Mouse (Mus musculus): ENCODE results near the gene Gm3317. TPM values are rescaled to one million over a fixed set of nuclear protein-coding genes. Genes with fewer than 3 reads are reported as not detected.
"Not testable (repeated sequence)": the region's sequence is repeated elsewhere in the genome, so short reads cannot be mapped to it uniquely, and the experiment has no call there.

The Gm3317 gene
- not detected in 2 replicates for polyA plus RNA-seq (2015; fragmentation: Nextera tagmentation; extraction: Ambion mirVana)

- H3K4me3 ChIP-seq (ENCODE audit: low read depth, low read length); H3K4me2 ChIP-seq (replicated peaks; ENCODE audit: low read depth); ATAC-seq; H3K9ac ChIP-seq (ENCODE audit: low read depth, low read length); H3K27ac ChIP-seq (ENCODE audit: low read depth, low read length); H3K27me3 ChIP-seq (replicated peaks; ENCODE audit: control insufficient read depth, insufficient read depth, low read length); H3K9me3 ChIP-seq (ENCODE audit: control insufficient read depth); H3K4me1 ChIP-seq (replicated peaks; ENCODE audit: control insufficient read depth, insufficient read depth, low read length); H3K36me3 ChIP-seq (ENCODE audit: control insufficient read depth, insufficient read depth): not testable (repeated sequence)
- WGBS = no CpG with 5 or more reads among the region's 1 CpGs
Measured at GRCm38 (mm10) chr14:5164235-5164634, at the start of gene Gm3317. TSS of gene Gm3317 (plus strand) at chr14:5164535.

- not testable (repeated sequence) for H3K27ac ChIP-seq (ENCODE audit: low read depth, low read length); H3K4me1 ChIP-seq (replicated peaks; ENCODE audit: control insufficient read depth, insufficient read depth, low read length); ATAC-seq; H3K9me3 ChIP-seq (ENCODE audit: control insufficient read depth); H3K27me3 ChIP-seq (replicated peaks; ENCODE audit: control insufficient read depth, insufficient read depth, low read length); H3K9ac ChIP-seq (ENCODE audit: low read depth, low read length); H3K4me3 ChIP-seq (ENCODE audit: low read depth, low read length); H3K4me2 ChIP-seq (replicated peaks; ENCODE audit: low read depth); H3K36me3 ChIP-seq (ENCODE audit: control insufficient read depth, insufficient read depth)
- WGBS = 57% methylated on average over 1 of the region's 2 CpGs
Measured at GRCm38 (mm10) chr14:5131219-5131618, 33.1 kb upstream of the Gm3317 start, which contains the start of gene Gm8279. TSS of gene Gm8279 (plus strand) at chr14:5131519.

- WGBS = no CpG with 5 or more reads among the region's 3 CpGs
- H3K4me1 ChIP-seq (replicated peaks; ENCODE audit: control insufficient read depth, insufficient read depth, low read length); H3K36me3 ChIP-seq (ENCODE audit: control insufficient read depth, insufficient read depth); H3K27ac ChIP-seq (ENCODE audit: low read depth, low read length); H3K9ac ChIP-seq (ENCODE audit: low read depth, low read length); ATAC-seq; H3K4me3 ChIP-seq (ENCODE audit: low read depth, low read length); H3K27me3 ChIP-seq (replicated peaks; ENCODE audit: control insufficient read depth, insufficient read depth, low read length); H3K9me3 ChIP-seq (ENCODE audit: control insufficient read depth); H3K4me2 ChIP-seq (replicated peaks; ENCODE audit: low read depth): not testable (repeated sequence)
Measured at GRCm38 (mm10) chr14:5185493-5185892, 21.2 kb downstream of the Gm3317 start, which contains the start of gene Gm8271. TSS of gene Gm8271 (plus strand) at chr14:5185793.

Other genes with a start within 250 kb of the Gm3317 start
- not detected in 2 replicates for gene Gm8297, start 180.6 kb upstream of the Gm3317 start, polyA plus RNA-seq (2015; fragmentation: Nextera tagmentation; extraction: Ambion mirVana)
- gene Gm3298, start 148.6 kb upstream of the Gm3317 start, polyA plus RNA-seq (2015; fragmentation: Nextera tagmentation; extraction: Ambion mirVana) = not detected in 2 replicates
- not detected in 2 replicates for gene 4930555G01Rik, start 113.9 kb upstream of the Gm3317 start, polyA plus RNA-seq (2015; fragmentation: Nextera tagmentation; extraction: Ambion mirVana)
- gene Gm8281, start 93.5 kb upstream of the Gm3317 start, polyA plus RNA-seq (2015; fragmentation: Nextera tagmentation; extraction: Ambion mirVana) = 0.16 and 0.17 TPM in 2 replicates
- gene Gm8279, start 33.0 kb upstream of the Gm3317 start, polyA plus RNA-seq (2015; fragmentation: Nextera tagmentation; extraction: Ambion mirVana) = not detected in 2 replicates
- gene Gm8271, start 21.3 kb downstream of the Gm3317 start, polyA plus RNA-seq (2015; fragmentation: Nextera tagmentation; extraction: Ambion mirVana) = not detected in 2 replicates
- gene Gm3526, start 96.0 kb downstream of the Gm3317 start, polyA plus RNA-seq (2015; fragmentation: Nextera tagmentation; extraction: Ambion mirVana) = not detected in 2 replicates
- not detected in 2 replicates for gene Gm3542, start 170.4 kb downstream of the Gm3317 start, polyA plus RNA-seq (2015; fragmentation: Nextera tagmentation; extraction: Ambion mirVana)
- gene Gm3500, start 224.5 kb downstream of the Gm3317 start, polyA plus RNA-seq (2015; fragmentation: Nextera tagmentation; extraction: Ambion mirVana) = 0.25 TPM in 1 of 2 replicates, not detected in the other

Measured in intestine, postnatal 0 days (tissue).